Mouse (Mus musculus) gastrocnemius, postnatal 4 days (tissue): ENCODE measurements around the gene Micall1. TPM values are rescaled to one million over a fixed set of nuclear protein-coding genes. Genes with fewer than 3 reads are reported as not detected.

Experiments
- DNase-seq, 2 experiments: peaks; one replicate each; pipeline ENCODE4 v3.0.0; 2021 to 2022; ENCODE audit warnings: low spot score in 2 of 2, mixed read lengths in 2 of 2
- long read RNA-seq, 2 experiments: library from polyadenylated mRNA; stranded (forward); transcript quantifications; one replicate each; pipeline ENCODE4 v2.0.0; 2021
- total RNA-seq, 2 experiments: library from RNA; stranded (reverse); gene quantifications; 2 replicates each; pipeline ENCODE4 v1.2.3; 2021

The Micall1 gene
- 10 to 100 TPM; 26.5 to 29.4 TPM for total RNA-seq
- long read RNA-seq, experiment 1, full-length matches to known transcripts: 4 of 11 reads
- long read RNA-seq, experiment 1, partial matches to known transcripts: 7 of 11 reads
- long read RNA-seq, experiment 1, other reads (novel, unspliced or antisense): 0 of 11 reads
- long read RNA-seq, experiment 2, full-length matches to known transcripts: 6 of 24 reads
- long read RNA-seq, experiment 2, partial matches to known transcripts: 17 of 24 reads
- long read RNA-seq, experiment 2, other reads (novel, unspliced or antisense): 1 of 24 reads

GRCm38 (mm10) chr15:79108421-79109320 is at the start of gene Micall1:
Micall1 (plus strand) TSS chr15:79108898.
- peak; percentile 61 to 74 for DNase-seq

- no peak for DNase-seq
Observed at GRCm38 (mm10) chr15:79060887-79061565, 47.7 kb upstream of the Micall1 start.

- DNase-seq: peak; percentile 88 to 96
Observed at GRCm38 (mm10) chr15:79062376-79063159, 46.1 kb upstream of the Micall1 start, which contains the start of gene Ankrd54. Ankrd54 (minus strand) TSS chr15:79062893.

- no peak for DNase-seq
Observed at GRCm38 (mm10) chr15:79063160-79063740, 45.4 kb upstream of the Micall1 start.

GRCm38 (mm10) chr15:79065086-79065770 is 43.5 kb upstream of the Micall1 start:
- peak in 1 of 2 experiments; percentile 58 for DNase-seq

- no peak for DNase-seq
Observed at GRCm38 (mm10) chr15:79066276-79066675, 42.4 kb upstream of the Micall1 start.

GRCm38 (mm10) chr15:79067631-79068030 is 41.1 kb upstream of the Micall1 start:
- DNase-seq: no peak

GRCm38 (mm10) chr15:79068416-79068815 is 40.3 kb upstream of the Micall1 start:
- no peak for DNase-seq

- no peak for DNase-seq
Observed at GRCm38 (mm10) chr15:79071117-79072039, 37.3 kb upstream of the Micall1 start.

- no peak for DNase-seq
Observed at GRCm38 (mm10) chr15:79073752-79074151, 34.9 kb upstream of the Micall1 start.

- DNase-seq: no peak
Observed at GRCm38 (mm10) chr15:79074446-79074845, 34.3 kb upstream of the Micall1 start.

GRCm38 (mm10) chr15:79074913-79075532 is 33.7 kb upstream of the Micall1 start, which contains the start of gene Eif3l:
Eif3l (plus strand) TSS chr15:79075179.
- DNase-seq: peak; percentile 79 to 89

- DNase-seq: no peak
Observed at GRCm38 (mm10) chr15:79075658-79076365, 32.9 kb upstream of the Micall1 start.

- DNase-seq: no peak
Observed at GRCm38 (mm10) chr15:79079567-79079966, 29.1 kb upstream of the Micall1 start.

- DNase-seq: no peak
Observed at GRCm38 (mm10) chr15:79092284-79092683, 16.4 kb upstream of the Micall1 start.

GRCm38 (mm10) chr15:79093083-79093839 is 15.4 kb upstream of the Micall1 start:
- no peak for DNase-seq

GRCm38 (mm10) chr15:79095483-79095882 is 13.2 kb upstream of the Micall1 start:
- no peak for DNase-seq
